Mouse (Mus musculus) hindbrain, embryonic 10.5 days (tissue): Measurements from ENCODE around the gene Elovl7. TPM values are rescaled to one million over a fixed set of nuclear protein-coding genes. Genes with fewer than 3 reads are reported as not detected.

Experiments
- DNase-seq: peaks from one replicate; pipeline ENCODE4 v3.0.0-alpha.2; 2017; ENCODE audit warnings: low spot score
- H3K27ac ChIP-seq: fragments of 300-500 bp; sonication (generic); 2 replicates; pipeline ENCODE4 v1.5.1; 2016; ENCODE audit warnings: mild to moderate bottlenecking, moderate library complexity
- H3K27me3 ChIP-seq: fragments of 300-500 bp; sonication (generic); 2 replicates; pipeline ENCODE4 v1.6.1; 2016; ENCODE audit warnings: mild to moderate bottlenecking; ENCODE audit not compliant: poor library complexity, insufficient read depth, severe bottlenecking
- H3K36me3 ChIP-seq: fragments of 300-500 bp; sonication (generic); 2 replicates; pipeline ENCODE4 v1.6.1; 2016; ENCODE audit warnings: mild to moderate bottlenecking, moderate library complexity
- H3K4me1 ChIP-seq: fragments of 300-500 bp; sonication (generic); replicated peaks from 2 replicates; pipeline ENCODE4 v1.6.1; 2016; ENCODE audit warnings: mild to moderate bottlenecking
- H3K4me3 ChIP-seq: fragments of 300-500 bp; sonication (generic); 2 replicates; pipeline ENCODE4 v1.5.1; 2016; ENCODE audit warnings: mild to moderate bottlenecking, moderate library complexity
- H3K9me3 ChIP-seq: fragments of 300-500 bp; sonication (generic); 2 replicates; pipeline ENCODE4 v1.6.1; 2016; ENCODE audit warnings: mild to moderate bottlenecking, moderate library complexity
- WGBS: fragments of 180-500 bp; shearing (Covaris S2); methylation state at CpG from one replicate; pipeline ENCODE4 v1.1.7; 2016; 5-methylcytosine and 5-hydroxymethylcytosine counted together
- polyA plus RNA-seq: library from polyadenylated mRNA; unstranded; fragments of >200 nt; fragmentation: Nextera tagmentation; extraction: Ambion mirVana; gene quantifications from 2 replicates; pipeline ENCODE4 v1.2.1, GENCODE M21; 2016

The Elovl7 gene
- polyA plus RNA-seq, result 1.1 and 1.5 TPM in 2 replicates

- WGBS, result 1% methylated on average over 39 of the region's 40 CpGs
- peak; percentile 69 for DNase-seq
- H3K27me3 ChIP-seq, result peaks cover 67% of the 10 kb centered on the region
These were observed at the start of gene Elovl7 for GRCm38 (mm10) chr13:108214081-108214484. Gene Elovl7 (plus strand): TSS chr13:108214404.

GRCm38 (mm10) chr13:108164621-108165020 lies 49.6 kb upstream of the Elovl7 start:
- WGBS, result 86% methylated on average over 3 of the region's 3 CpGs
- H3K4me3 ChIP-seq, result no peak overlapping the region

More at GRCm38 (mm10) chr13:108214081-108214484, at the start of gene Elovl7:
- Histone ChIP-seq H3K4me3 (peak within 1 kb of the TSS; percentile 86), H3K36me3 (no peaks in the 10 kb centered on the region), H3K9me3 (no peaks in the 10 kb centered on the region), H3K4me1 (peaks cover 20% of the 10 kb centered on the region), H3K27ac (peak within 1 kb of the TSS; percentile 84)

GRCm38 (mm10) chr13:108170002-108170401 lies 44.2 kb upstream of the Elovl7 start:
- Histone ChIP-seq H3K27me3 (no peaks in the 10 kb centered on the region), H3K4me1 (no peaks in the 10 kb centered on the region), H3K36me3 (peaks cover 58% of the 10 kb centered on the region), H3K27ac (no peak overlapping the region), H3K4me3 (no peak overlapping the region), H3K9me3 (no peaks in the 10 kb centered on the region)
- WGBS, result 93% methylated on average over 1 of the region's 1 CpGs
- DNase-seq, result no peak

More at GRCm38 (mm10) chr13:108164621-108165020, 49.6 kb upstream of the Elovl7 start:
- DNase-seq, result no peak
- Histone ChIP-seq H3K4me1 (peaks cover 3% of the 10 kb centered on the region), H3K9me3 (no peaks in the 10 kb centered on the region), H3K36me3 (peaks cover 24% of the 10 kb centered on the region), H3K27me3 (no peaks in the 10 kb centered on the region), H3K27ac (no peak overlapping the region)

GRCm38 (mm10) chr13:108170511-108170910 lies 43.7 kb upstream of the Elovl7 start:
- Histone ChIP-seq H3K27ac (no peak overlapping the region), H3K4me1 (no peaks in the 10 kb centered on the region), H3K27me3 (no peaks in the 10 kb centered on the region), H3K4me3 (no peak overlapping the region), H3K36me3 (peaks cover 62% of the 10 kb centered on the region), H3K9me3 (no peaks in the 10 kb centered on the region)
- no peak for DNase-seq
- WGBS, result 92% methylated on average over 8 of the region's 8 CpGs

- DNase-seq, result no peak
- Histone ChIP-seq H3K9me3 (no peaks in the 10 kb centered on the region), H3K4me3 (no peak overlapping the region), H3K27ac (no peak overlapping the region), H3K27me3 (no peaks in the 10 kb centered on the region), H3K36me3 (peaks cover 84% of the 10 kb centered on the region), H3K4me1 (no peaks in the 10 kb centered on the region)
- WGBS, result 89% methylated on average over 8 of the region's 8 CpGs
These were observed 34.6 kb upstream of the Elovl7 start for GRCm38 (mm10) chr13:108179618-108180017.

GRCm38 (mm10) chr13:108180821-108181220 lies 33.4 kb upstream of the Elovl7 start:
- no peak for DNase-seq
- WGBS, result 88% methylated on average over 5 of the region's 5 CpGs
- Histone ChIP-seq H3K27me3 (no peaks in the 10 kb centered on the region), H3K9me3 (no peaks in the 10 kb centered on the region), H3K4me1 (no peaks in the 10 kb centered on the region), H3K36me3 (peaks cover 85% of the 10 kb centered on the region), H3K27ac (no peak overlapping the region), H3K4me3 (no peak overlapping the region)

- Histone ChIP-seq H3K27ac (no peak overlapping the region), H3K36me3 (peaks cover 73% of the 10 kb centered on the region)
- no peak for DNase-seq
These were observed 29.4 kb upstream of the Elovl7 start for GRCm38 (mm10) chr13:108184743-108185255.

GRCm38 (mm10) chr13:108185530-108185929 lies 28.7 kb upstream of the Elovl7 start:
- peaks cover 74% of the 10 kb centered on the region for H3K36me3 ChIP-seq

More at GRCm38 (mm10) chr13:108184743-108185255, 29.4 kb upstream of the Elovl7 start:
- Histone ChIP-seq H3K4me3 (no peak overlapping the region), H3K9me3 (no peaks in the 10 kb centered on the region), H3K4me1 (no peaks in the 10 kb centered on the region), H3K27me3 (no peaks in the 10 kb centered on the region)

GRCm38 (mm10) chr13:108187994-108188393 lies 26.2 kb upstream of the Elovl7 start:
- Histone ChIP-seq H3K4me3 (no peak overlapping the region), H3K9me3 (no peaks in the 10 kb centered on the region), H3K4me1 (no peaks in the 10 kb centered on the region), H3K27me3 (no peaks in the 10 kb centered on the region), H3K36me3 (peaks cover 50% of the 10 kb centered on the region), H3K27ac (no peak overlapping the region)
- no peak for DNase-seq
- WGBS, result 89% methylated on average over 4 of the region's 4 CpGs

More at GRCm38 (mm10) chr13:108185530-108185929, 28.7 kb upstream of the Elovl7 start:
- 89% methylated on average over 3 of the region's 3 CpGs for WGBS
- no peak for DNase-seq
- H3K9me3 ChIP-seq, result no peaks in the 10 kb centered on the region
- H3K27me3 ChIP-seq, result no peaks in the 10 kb centered on the region
- H3K4me3 ChIP-seq, result no peak overlapping the region
- H3K4me1 ChIP-seq, result no peaks in the 10 kb centered on the region
- H3K27ac ChIP-seq, result no peak overlapping the region

- peak; percentile 48 for DNase-seq
- Histone ChIP-seq H3K9me3 (no peaks in the 10 kb centered on the region), H3K27ac (no peak overlapping the region), H3K27me3 (no peaks in the 10 kb centered on the region), H3K4me1 (no peaks in the 10 kb centered on the region), H3K4me3 (no peak overlapping the region), H3K36me3 (peaks cover 47% of the 10 kb centered on the region)
- WGBS, result 68% methylated on average over 11 of the region's 11 CpGs
These were observed 23.0 kb upstream of the Elovl7 start for GRCm38 (mm10) chr13:108191074-108191720.

- Histone ChIP-seq H3K4me3 (no peak overlapping the region), H3K4me1 (no peaks in the 10 kb centered on the region), H3K27me3 (no peaks in the 10 kb centered on the region), H3K36me3 (peaks cover 25% of the 10 kb centered on the region), H3K27ac (no peak overlapping the region), H3K9me3 (no peaks in the 10 kb centered on the region)
- WGBS, result 93% methylated on average over 6 of the region's 6 CpGs
- no peak for DNase-seq
These were observed 18.7 kb upstream of the Elovl7 start for GRCm38 (mm10) chr13:108195474-108195873.

- H3K27me3 ChIP-seq, result no peaks in the 10 kb centered on the region
- H3K4me3 ChIP-seq, result no peak overlapping the region
- H3K9me3 ChIP-seq, result no peaks in the 10 kb centered on the region
- no peak overlapping the region for H3K27ac ChIP-seq
- H3K36me3 ChIP-seq, result no peaks in the 10 kb centered on the region
- 91% methylated on average over 3 of the region's 3 CpGs for WGBS
- DNase-seq, result no peak
- H3K4me1 ChIP-seq, result no peaks in the 10 kb centered on the region
These were observed 9.3 kb upstream of the Elovl7 start for GRCm38 (mm10) chr13:108204857-108205256.

- H3K9me3 ChIP-seq, result no peaks in the 10 kb centered on the region
- no peaks in the 10 kb centered on the region for H3K4me1 ChIP-seq
- no peak overlapping the region for H3K4me3 ChIP-seq
- WGBS, result 94% methylated on average over 2 of the region's 2 CpGs
- DNase-seq, result no peak
- H3K27ac ChIP-seq, result no peak overlapping the region
- H3K27me3 ChIP-seq, result peaks cover 7% of the 10 kb centered on the region; the same call in 1 of the 2 replicates
- H3K36me3 ChIP-seq, result no peaks in the 10 kb centered on the region
These were observed 6.8 kb upstream of the Elovl7 start for GRCm38 (mm10) chr13:108207447-108207846.
